Mouse (Mus musculus): ENCODE measurements around the gene Cfdp1. TPM values are rescaled to one million over a fixed set of nuclear protein-coding genes. Genes with fewer than 3 reads are reported as not detected.

Cfdp1 gene
- polyA plus RNA-seq, 1 experiment from 2014 or later, result 177 TPM

- 76% methylated on average over 6 of the region's 6 CpGs for WGBS
- Histone ChIP-seq H3K4me1 (ENCODE audit: control insufficient read depth, insufficient read depth, low read length) (no peaks in the 10 kb centered on the region), H3K36me3 (ENCODE audit: control insufficient read depth, insufficient read depth, low read length) (peaks cover 27% of the 10 kb centered on the region), H3K4me2 (ENCODE audit: low read depth, low read length) (no peak overlapping the region), H3K27ac (ENCODE audit: low read depth, low read length) (no peak overlapping the region), H3K9ac (replicated peaks; ENCODE audit: low read depth, low read length) (no peak overlapping the region), H3K4me3 (ENCODE audit: low read depth, low read length) (no peak overlapping the region), H3K27me3 (ENCODE audit: control insufficient read depth, insufficient read depth, low read length) (no peaks in the 10 kb centered on the region), H3K9me3 (ENCODE audit: control insufficient read depth, low read length) (no peaks in the 10 kb centered on the region)
- no peak for ATAC-seq (ENCODE audit: low read depth)
These were observed 20.1 kb downstream of the Cfdp1 start for GRCm38 (mm10) chr8:111834011-111834410.

GRCm38 (mm10) chr8:111832983-111833382 lies 21.1 kb downstream of the Cfdp1 start:
- Histone ChIP-seq H3K9ac (replicated peaks; ENCODE audit: low read depth, low read length) (no peak overlapping the region), H3K4me1 (ENCODE audit: control insufficient read depth, insufficient read depth, low read length) (no peaks in the 10 kb centered on the region), H3K9me3 (ENCODE audit: control insufficient read depth, low read length) (no peaks in the 10 kb centered on the region), H3K36me3 (ENCODE audit: control insufficient read depth, insufficient read depth, low read length) (peaks cover 22% of the 10 kb centered on the region), H3K27ac (ENCODE audit: low read depth, low read length) (no peak overlapping the region), H3K4me3 (ENCODE audit: low read depth, low read length) (no peak overlapping the region), H3K4me2 (ENCODE audit: low read depth, low read length) (no peak overlapping the region), H3K27me3 (ENCODE audit: control insufficient read depth, insufficient read depth, low read length) (no peaks in the 10 kb centered on the region)
- 93% methylated on average over 5 of the region's 5 CpGs for WGBS
- ATAC-seq (ENCODE audit: low read depth), result no peak

- Histone ChIP-seq H3K27ac (ENCODE audit: low read depth, low read length) (no peak overlapping the region), H3K36me3 (ENCODE audit: control insufficient read depth, insufficient read depth, low read length) (peaks cover 19% of the 10 kb centered on the region), H3K4me3 (ENCODE audit: low read depth, low read length) (no peak overlapping the region), H3K4me2 (ENCODE audit: low read depth, low read length) (no peak overlapping the region), H3K4me1 (ENCODE audit: control insufficient read depth, insufficient read depth, low read length) (no peaks in the 10 kb centered on the region), H3K27me3 (ENCODE audit: control insufficient read depth, insufficient read depth, low read length) (no peaks in the 10 kb centered on the region), H3K9me3 (ENCODE audit: control insufficient read depth, low read length) (no peaks in the 10 kb centered on the region), H3K9ac (replicated peaks; ENCODE audit: low read depth, low read length) (no peak overlapping the region; the same call in 1 of the 2 replicates)
- 82% methylated on average over 4 of the region's 4 CpGs for WGBS
- no peak for ATAC-seq (ENCODE audit: low read depth)
These were observed 22.1 kb downstream of the Cfdp1 start for GRCm38 (mm10) chr8:111831996-111832395.

- ATAC-seq (ENCODE audit: low read depth), result no peak
- Histone ChIP-seq H3K9me3 (ENCODE audit: control insufficient read depth, low read length) (no peaks in the 10 kb centered on the region), H3K27ac (ENCODE audit: low read depth, low read length) (no peak overlapping the region), H3K9ac (replicated peaks; ENCODE audit: low read depth, low read length) (no peak overlapping the region), H3K36me3 (ENCODE audit: control insufficient read depth, insufficient read depth, low read length) (peaks cover 19% of the 10 kb centered on the region), H3K4me3 (ENCODE audit: low read depth, low read length) (no peak overlapping the region), H3K27me3 (ENCODE audit: control insufficient read depth, insufficient read depth, low read length) (no peaks in the 10 kb centered on the region), H3K4me1 (ENCODE audit: control insufficient read depth, insufficient read depth, low read length) (no peaks in the 10 kb centered on the region), H3K4me2 (ENCODE audit: low read depth, low read length) (no peak overlapping the region)
- WGBS, result 81% methylated on average over 6 of the region's 6 CpGs
These were observed 25.5 kb downstream of the Cfdp1 start for GRCm38 (mm10) chr8:111828595-111828994.

- Histone ChIP-seq H3K27ac (ENCODE audit: low read depth, low read length) (no peak overlapping the region), H3K27me3 (ENCODE audit: control insufficient read depth, insufficient read depth, low read length) (no peaks in the 10 kb centered on the region), H3K9ac (replicated peaks; ENCODE audit: low read depth, low read length) (no peak overlapping the region), H3K9me3 (ENCODE audit: control insufficient read depth, low read length) (no peaks in the 10 kb centered on the region), H3K4me2 (ENCODE audit: low read depth, low read length) (no peak overlapping the region), H3K36me3 (ENCODE audit: control insufficient read depth, insufficient read depth, low read length) (peaks cover 15% of the 10 kb centered on the region), H3K4me3 (ENCODE audit: low read depth, low read length) (no peak overlapping the region), H3K4me1 (ENCODE audit: control insufficient read depth, insufficient read depth, low read length) (no peaks in the 10 kb centered on the region)
- no peak for ATAC-seq (ENCODE audit: low read depth)
- WGBS, result 67% methylated on average over 6 of the region's 6 CpGs
These were observed 28.9 kb downstream of the Cfdp1 start for GRCm38 (mm10) chr8:111825219-111825618.

GRCm38 (mm10) chr8:111824334-111824733 lies 29.8 kb downstream of the Cfdp1 start:
- H3K27me3 ChIP-seq (ENCODE audit: control insufficient read depth, insufficient read depth, low read length), result no peaks in the 10 kb centered on the region
- no peaks in the 10 kb centered on the region for H3K4me1 ChIP-seq (ENCODE audit: control insufficient read depth, insufficient read depth, low read length)
- H3K9ac ChIP-seq (replicated peaks; ENCODE audit: low read depth, low read length), result no peak overlapping the region
- H3K9me3 ChIP-seq (ENCODE audit: control insufficient read depth, low read length), result no peaks in the 10 kb centered on the region
- WGBS, result 97% methylated on average over 5 of the region's 5 CpGs
- H3K36me3 ChIP-seq (ENCODE audit: control insufficient read depth, insufficient read depth, low read length), result peaks cover 7% of the 10 kb centered on the region
- ATAC-seq (ENCODE audit: low read depth), result no peak
- H3K4me2 ChIP-seq (ENCODE audit: low read depth, low read length), result no peak overlapping the region
- H3K4me3 ChIP-seq (ENCODE audit: low read depth, low read length), result no peak overlapping the region
- H3K27ac ChIP-seq (ENCODE audit: low read depth, low read length), result no peak overlapping the region

GRCm38 (mm10) chr8:111821199-111821598 lies 32.9 kb downstream of the Cfdp1 start:
- ATAC-seq (ENCODE audit: low read depth), result no peak
- 91% methylated on average over 10 of the region's 10 CpGs for whole genome bisulfite sequencing
- Histone ChIP-seq H3K9ac (replicated peaks; ENCODE audit: low read depth, low read length) (no peak overlapping the region), H3K4me1 (ENCODE audit: control insufficient read depth, insufficient read depth, low read length) (no peaks in the 10 kb centered on the region), H3K36me3 (ENCODE audit: control insufficient read depth, insufficient read depth, low read length) (peaks cover 7% of the 10 kb centered on the region), H3K4me3 (ENCODE audit: low read depth, low read length) (no peak overlapping the region), H3K27me3 (ENCODE audit: control insufficient read depth, insufficient read depth, low read length) (no peaks in the 10 kb centered on the region), H3K4me2 (ENCODE audit: low read depth, low read length) (no peak overlapping the region), H3K27ac (ENCODE audit: low read depth, low read length) (no peak overlapping the region), H3K9me3 (ENCODE audit: control insufficient read depth, low read length) (no peaks in the 10 kb centered on the region)

GRCm38 (mm10) chr8:111820691-111821090 lies 33.4 kb downstream of the Cfdp1 start:
- no peak for ATAC-seq (ENCODE audit: low read depth)
- WGBS, result 89% methylated on average over 4 of the region's 4 CpGs
- H3K4me3 ChIP-seq (ENCODE audit: low read depth, low read length), result no peak overlapping the region
- H3K9ac ChIP-seq (replicated peaks; ENCODE audit: low read depth, low read length), result no peak overlapping the region
- H3K4me2 ChIP-seq (ENCODE audit: low read depth, low read length), result no peak overlapping the region
- no peak overlapping the region for H3K27ac ChIP-seq (ENCODE audit: low read depth, low read length)
- H3K27me3 ChIP-seq (ENCODE audit: control insufficient read depth, insufficient read depth, low read length), result no peaks in the 10 kb centered on the region
- no peaks in the 10 kb centered on the region for H3K4me1 ChIP-seq (ENCODE audit: control insufficient read depth, insufficient read depth, low read length)
- H3K9me3 ChIP-seq (ENCODE audit: control insufficient read depth, low read length), result no peaks in the 10 kb centered on the region
- H3K36me3 ChIP-seq (ENCODE audit: control insufficient read depth, insufficient read depth, low read length), result peaks cover 4% of the 10 kb centered on the region

- WGBS, result 76% methylated on average over 12 of the region's 12 CpGs
- Histone ChIP-seq H3K27ac (ENCODE audit: low read depth, low read length) (no peak overlapping the region), H3K36me3 (ENCODE audit: control insufficient read depth, insufficient read depth, low read length) (peaks cover 3% of the 10 kb centered on the region; the same call in 1 of the 2 replicates), H3K4me1 (ENCODE audit: control insufficient read depth, insufficient read depth, low read length) (no peaks in the 10 kb centered on the region), H3K27me3 (ENCODE audit: control insufficient read depth, insufficient read depth, low read length) (no peaks in the 10 kb centered on the region), H3K4me2 (ENCODE audit: low read depth, low read length) (no peak overlapping the region), H3K9me3 (ENCODE audit: control insufficient read depth, low read length) (no peaks in the 10 kb centered on the region), H3K4me3 (ENCODE audit: low read depth, low read length) (no peak overlapping the region), H3K9ac (replicated peaks; ENCODE audit: low read depth, low read length) (no peak overlapping the region)
- no peak for ATAC-seq (ENCODE audit: low read depth)
These were observed 34.1 kb downstream of the Cfdp1 start for GRCm38 (mm10) chr8:111820018-111820417.

- no peaks in the 10 kb centered on the region for H3K4me1 ChIP-seq (ENCODE audit: control insufficient read depth, insufficient read depth, low read length)
- H3K36me3 ChIP-seq (ENCODE audit: control insufficient read depth, insufficient read depth, low read length), result peaks cover 3% of the 10 kb centered on the region; the same call in 1 of the 2 replicates
- H3K9ac ChIP-seq (replicated peaks; ENCODE audit: low read depth, low read length), result no peak overlapping the region
- H3K27ac ChIP-seq (ENCODE audit: low read depth, low read length), result no peak overlapping the region
- H3K4me3 ChIP-seq (ENCODE audit: low read depth, low read length), result no peak overlapping the region
- ATAC-seq (ENCODE audit: low read depth), result no peak
- 100% methylated on average over 3 of the region's 3 CpGs for WGBS
- no peak overlapping the region for H3K4me2 ChIP-seq (ENCODE audit: low read depth, low read length)
- H3K9me3 ChIP-seq (ENCODE audit: control insufficient read depth, low read length), result no peaks in the 10 kb centered on the region
- H3K27me3 ChIP-seq (ENCODE audit: control insufficient read depth, insufficient read depth, low read length), result no peaks in the 10 kb centered on the region
These were observed 35.5 kb downstream of the Cfdp1 start for GRCm38 (mm10) chr8:111818556-111818955.

All from neural tube, embryonic 14.5 days (tissue).